Mouse (Mus musculus) lung, embryonic 14.5 days (tissue): ENCODE results near the gene Derl3. TPM values are rescaled to one million over a fixed set of nuclear protein-coding genes. Genes with fewer than 3 reads are reported as not detected.

Experiments used
- ATAC-seq: fragments of 200-750 bp; cut with Nextera tagmentation; 2 replicates; pipeline ENCODE4 v1.8.0; 2017; ENCODE audit warnings: mild to moderate bottlenecking, moderate TSS enrichment, moderate library complexity; ENCODE audit not compliant: insufficient read depth
- DNase-seq: peaks from one replicate; pipeline ENCODE4 v3.0.0-alpha.2; 2015
- H3K27ac ChIP-seq: fragments of 300-500 bp; sonication (generic); 2 replicates; pipeline ENCODE4 v1.5.1; 2014; ENCODE audit warnings: low read depth, mild to moderate bottlenecking, moderate library complexity
- H3K27me3 ChIP-seq: fragments of 300-500 bp; sonication (generic); 2 replicates; pipeline ENCODE4 v1.6.1; 2014; ENCODE audit warnings: low read length, control low read depth; ENCODE audit not compliant: insufficient read depth
- H3K36me3 ChIP-seq: fragments of 300-500 bp; sonication (generic); 2 replicates; pipeline ENCODE4 v1.6.1; 2014; ENCODE audit warnings: control low read depth; ENCODE audit not compliant: insufficient read depth
- H3K4me1 ChIP-seq: fragments of 300-500 bp; sonication (generic); 2 replicates; pipeline ENCODE4 v1.6.1; 2014; ENCODE audit warnings: antibody characterized with exemption, control low read depth; ENCODE audit not compliant: insufficient read depth
- H3K4me2 ChIP-seq: fragments of 300-500 bp; sonication (generic); 2 replicates; pipeline ENCODE4 v1.6.1; 2014; ENCODE audit warnings: mild to moderate bottlenecking
- H3K4me3 ChIP-seq: fragments of 300-500 bp; sonication (generic); 2 replicates; pipeline ENCODE4 v1.5.1; 2014; ENCODE audit warnings: low read depth, low read length
- H3K9ac ChIP-seq: fragments of 300-500 bp; sonication (generic); 2 replicates; pipeline ENCODE4 v1.6.1; 2014
- H3K9me3 ChIP-seq: fragments of 300-500 bp; sonication (generic); 2 replicates; pipeline ENCODE4 v1.6.1; 2016; ENCODE audit warnings: low read depth, low read length, control low read depth
- CTCF ChIP-seq: IDR thresholded peaks from 2 replicates; pipeline ENCODE4 v1.5.1; 2016; ENCODE audit warnings: antibody characterized with exemption, low read depth
- WGBS: fragments of 180-500 bp; shearing (Covaris S2); extraction: QIAGEN DNeasy Blood & Tissue Kit; methylation state at CpG from one replicate; pipeline ENCODE4 v1.1.7; 2014; 5-methylcytosine and 5-hydroxymethylcytosine counted together
- polyA plus RNA-seq: library from polyadenylated mRNA; unstranded; fragments of >200 nt; fragmentation: Nextera tagmentation; extraction: Ambion mirVana; gene quantifications from 2 replicates; pipeline ENCODE4 v1.2.1, GENCODE M21; 2014

The Derl3 gene
- polyA plus RNA-seq, 1 experiment from 2014 or later: 2.0 TPM

- 92% methylated on average over 1 of the region's 1 CpGs for WGBS
Measured at GRCm38 (mm10) chr10:75896208-75896607, 3.0 kb downstream of the Derl3 start.

GRCm38 (mm10) chr10:75897373-75897772 is 4.2 kb downstream of the Derl3 start:
- no peak overlapping the region for H3K4me2 ChIP-seq
- peak; percentile 85 for TF ChIP-seq CTCF
- no peak overlapping the region for H3K27ac ChIP-seq
- WGBS: 40% methylated on average over 6 of the region's 6 CpGs
- peak; percentile 84 for DNase-seq
- peaks cover 74% of the 10 kb centered on the region for H3K36me3 ChIP-seq
- no peak overlapping the region for H3K4me3 ChIP-seq
- no peaks in the 10 kb centered on the region; the same call in 1 of the 2 replicates for H3K4me1 ChIP-seq
- ATAC-seq: no peak
- H3K27me3 ChIP-seq: no peaks in the 10 kb centered on the region
- no peaks in the 10 kb centered on the region for H3K9me3 ChIP-seq
- no peak overlapping the region for H3K9ac ChIP-seq

More at GRCm38 (mm10) chr10:75896208-75896607, 3.0 kb downstream of the Derl3 start:
- DNase-seq (no peak), ATAC-seq (no peak)
- no peak overlapping the region for H3K4me2 ChIP-seq
- H3K27ac ChIP-seq: no peak overlapping the region
- no peak overlapping the region for H3K4me3 ChIP-seq
- no peaks in the 10 kb centered on the region for H3K9me3 ChIP-seq
- H3K9ac ChIP-seq: no peak overlapping the region
- H3K4me1 ChIP-seq: no peaks in the 10 kb centered on the region; the same call in 1 of the 2 replicates
- no peaks in the 10 kb centered on the region for H3K27me3 ChIP-seq
- peaks cover 62% of the 10 kb centered on the region for H3K36me3 ChIP-seq
- no peak for TF ChIP-seq CTCF

- H3K27me3 ChIP-seq: no peaks in the 10 kb centered on the region
- H3K36me3 ChIP-seq: peaks cover 81% of the 10 kb centered on the region
- H3K27ac ChIP-seq: no peak overlapping the region
- H3K9me3 ChIP-seq: no peaks in the 10 kb centered on the region
- no peak for TF ChIP-seq CTCF
- no peak for DNase-seq
- no peak overlapping the region for H3K4me2 ChIP-seq
- H3K4me1 ChIP-seq: no peaks in the 10 kb centered on the region; the same call in 1 of the 2 replicates
- ATAC-seq: no peak
- no peak overlapping the region for H3K9ac ChIP-seq
- no peak overlapping the region for H3K4me3 ChIP-seq
- WGBS: 72% methylated on average over 6 of the region's 6 CpGs
Measured at GRCm38 (mm10) chr10:75898039-75898564, 4.9 kb downstream of the Derl3 start.

- Histone ChIP-seq H3K9ac (no peak overlapping the region), H3K4me3 (no peak overlapping the region), H3K27ac (no peak overlapping the region), H3K36me3 (peaks cover 89% of the 10 kb centered on the region), H3K4me1 (no peaks in the 10 kb centered on the region), H3K4me2 (no peak overlapping the region), H3K9me3 (no peaks in the 10 kb centered on the region), H3K27me3 (no peaks in the 10 kb centered on the region)
- 68% methylated on average over 3 of the region's 3 CpGs for WGBS
- DNase-seq (no peak), ATAC-seq (no peak)
- TF ChIP-seq CTCF: no peak
Measured at GRCm38 (mm10) chr10:75898846-75899245, 5.6 kb downstream of the Derl3 start.

GRCm38 (mm10) chr10:75904391-75904790 is 11.2 kb downstream of the Derl3 start:
- Histone ChIP-seq H3K4me1 (no peaks in the 10 kb centered on the region), H3K27me3 (no peaks in the 10 kb centered on the region), H3K4me2 (no peak overlapping the region), H3K27ac (no peak overlapping the region), H3K9me3 (no peaks in the 10 kb centered on the region), H3K4me3 (no peak overlapping the region), H3K36me3 (peaks cover 92% of the 10 kb centered on the region), H3K9ac (no peak overlapping the region)
- DNase-seq (no peak), ATAC-seq (no peak)
- WGBS: 87% methylated on average over 5 of the region's 5 CpGs
- TF ChIP-seq CTCF: no peak

GRCm38 (mm10) chr10:75906882-75907281 is 13.7 kb downstream of the Derl3 start:
- Histone ChIP-seq H3K27ac (no peak overlapping the region), H3K4me3 (no peak overlapping the region), H3K36me3 (peaks cover 93% of the 10 kb centered on the region), H3K4me1 (no peaks in the 10 kb centered on the region), H3K4me2 (no peak overlapping the region), H3K27me3 (no peaks in the 10 kb centered on the region), H3K9me3 (no peaks in the 10 kb centered on the region), H3K9ac (no peak overlapping the region)
- no peak for TF ChIP-seq CTCF
- ATAC-seq (no peak), DNase-seq (no peak)
- WGBS: 84% methylated on average over 4 of the region's 4 CpGs

GRCm38 (mm10) chr10:75910698-75911097 is 17.5 kb downstream of the Derl3 start:
- peaks cover 85% of the 10 kb centered on the region for H3K36me3 ChIP-seq
- DNase-seq (no peak), ATAC-seq (no peak)
- no peaks in the 10 kb centered on the region for H3K9me3 ChIP-seq
- H3K4me3 ChIP-seq: no peak overlapping the region
- no peaks in the 10 kb centered on the region for H3K4me1 ChIP-seq
- no peak overlapping the region for H3K4me2 ChIP-seq
- H3K27me3 ChIP-seq: no peaks in the 10 kb centered on the region
- WGBS: 76% methylated on average over 2 of the region's 2 CpGs
- TF ChIP-seq CTCF: no peak
- no peak overlapping the region for H3K9ac ChIP-seq
- no peak overlapping the region for H3K27ac ChIP-seq
